Mouse (Mus musculus) forebrain, embryonic 11.5 days (tissue): ENCODE data around the gene Exoc6b. TPM values are rescaled to one million over a fixed set of nuclear protein-coding genes. Genes with fewer than 3 reads are reported as not detected.

Source experiments
- ATAC-seq: fragments of 200-750 bp; cut with Nextera tagmentation; replicated peaks from 2 replicates; pipeline ENCODE4 v1.8.0; 2017; ENCODE audit warnings: moderate TSS enrichment; ENCODE audit not compliant: low FRiP score
- DNase-seq: peaks from one replicate; pipeline ENCODE4 v3.0.0-alpha.2; 2017; ENCODE audit warnings: low spot score
- H3K27ac ChIP-seq: fragments of 300-500 bp; sonication (generic); 2 replicates; pipeline ENCODE4 v1.5.1; 2014; ENCODE audit warnings: low read depth, low read length
- H3K27me3 ChIP-seq: fragments of 300-500 bp; sonication (generic); 2 replicates; pipeline ENCODE4 v1.6.1; 2014; ENCODE audit warnings: mild to moderate bottlenecking, low read length, mixed read lengths; ENCODE audit not compliant: control insufficient read depth, insufficient read depth
- H3K36me3 ChIP-seq: fragments of 300-500 bp; sonication (generic); 2 replicates; pipeline ENCODE4 v1.6.1; 2014; ENCODE audit warnings: mild to moderate bottlenecking, low read length, moderate library complexity, mixed read lengths; ENCODE audit not compliant: control insufficient read depth, insufficient read depth
- H3K4me1 ChIP-seq: fragments of 300-500 bp; sonication (generic); replicated peaks from 2 replicates; pipeline ENCODE4 v1.6.1; 2014; ENCODE audit warnings: low read length, mixed read lengths; ENCODE audit not compliant: control insufficient read depth, insufficient read depth
- H3K4me2 ChIP-seq: fragments of 300-500 bp; sonication (generic); 2 replicates; pipeline ENCODE4 v1.6.1; 2014; ENCODE audit warnings: low read depth, mild to moderate bottlenecking, low read length, moderate library complexity, mixed read lengths; ENCODE audit not compliant: severe bottlenecking
- H3K4me3 ChIP-seq: fragments of 300-500 bp; sonication (generic); 2 replicates; pipeline ENCODE4 v1.5.1; 2014; ENCODE audit warnings: low read depth, low read length
- H3K9ac ChIP-seq: fragments of 300-500 bp; sonication (generic); 2 replicates; pipeline ENCODE4 v1.6.1; 2014; ENCODE audit warnings: low read length
- H3K9me3 ChIP-seq: fragments of 300-500 bp; sonication (generic); 2 replicates; pipeline ENCODE4 v1.6.1; 2016; ENCODE audit warnings: low read length, mixed read lengths; ENCODE audit not compliant: control insufficient read depth
- WGBS: fragments of 180-500 bp; shearing (Covaris S2); extraction: QIAGEN DNeasy Blood & Tissue Kit; methylation state at CpG from one replicate; pipeline ENCODE4 v1.1.7; 2014; 5-methylcytosine and 5-hydroxymethylcytosine counted together
- polyA plus RNA-seq: library from polyadenylated mRNA; unstranded; fragments of >200 nt; fragmentation: Nextera tagmentation; extraction: Ambion mirVana; gene quantifications from 2 replicates; pipeline ENCODE4 v1.2.1, GENCODE M21; 2014

Exoc6b gene
- polyA plus RNA-seq, 1 experiment from 2014 or later: 34.8 TPM

DNA sequence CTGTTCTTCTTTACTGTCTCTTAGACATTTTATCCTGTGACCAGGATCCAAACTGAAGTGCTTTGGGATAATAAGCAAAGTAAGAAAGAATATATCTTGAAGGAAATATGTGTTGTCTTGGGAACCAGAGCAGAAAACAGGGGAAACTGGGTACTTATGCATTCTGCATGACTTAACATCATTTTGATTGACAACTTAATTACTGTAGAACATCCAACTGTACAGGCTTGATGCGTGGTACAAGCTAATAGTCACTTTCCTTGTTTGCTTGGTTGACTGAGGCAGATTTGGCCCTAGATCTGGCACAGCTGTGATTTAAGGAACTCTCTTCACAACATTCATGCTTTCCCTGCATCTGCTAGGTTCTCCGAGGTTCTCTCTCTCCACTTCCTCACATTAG lies 285.3 kb downstream of the Exoc6b start:
- H3K9ac ChIP-seq: no peak overlapping the region
- H3K36me3 ChIP-seq: no peaks in the 10 kb centered on the region
- no peak overlapping the region for H3K4me3 ChIP-seq
- no peaks in the 10 kb centered on the region for H3K27me3 ChIP-seq
- DNase-seq (no peak), ATAC-seq (no peak)
- 82% methylated on average over 2 of the region's 2 CpGs for WGBS
- no peak overlapping the region for H3K4me2 ChIP-seq
- no peak overlapping the region for H3K27ac ChIP-seq
- H3K4me1 ChIP-seq: no peaks in the 10 kb centered on the region
- no peaks in the 10 kb centered on the region for H3K9me3 ChIP-seq

DNA sequence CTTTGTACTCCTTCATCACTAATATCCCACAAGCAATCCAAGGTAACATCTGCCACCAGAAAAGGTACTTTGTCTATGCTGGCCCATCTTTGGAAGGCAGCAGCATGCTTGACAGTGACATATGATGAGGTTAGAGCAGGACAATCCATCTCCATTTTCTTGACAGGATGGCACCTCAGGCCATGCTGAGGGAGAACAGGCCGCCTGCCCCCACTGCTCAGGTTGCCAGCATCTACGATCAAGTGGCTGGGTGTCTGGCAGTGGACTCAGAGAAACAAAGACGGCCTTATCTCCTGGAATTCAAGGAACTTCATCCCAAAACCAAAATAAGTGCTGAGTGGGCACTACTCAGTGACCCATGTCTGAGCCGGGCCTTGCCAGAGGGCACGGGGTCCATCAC lies 289.3 kb downstream of the Exoc6b start:
- no peaks in the 10 kb centered on the region for H3K36me3 ChIP-seq
- no peak overlapping the region for H3K27ac ChIP-seq
- no peak for DNase-seq
- H3K27me3 ChIP-seq: no peaks in the 10 kb centered on the region
- no peak for ATAC-seq
- no peak overlapping the region for H3K4me2 ChIP-seq
- H3K4me1 ChIP-seq: no peaks in the 10 kb centered on the region
- WGBS: 65% methylated on average over 5 of the region's 5 CpGs
- H3K9me3 ChIP-seq: no peaks in the 10 kb centered on the region
- H3K9ac ChIP-seq: no peak overlapping the region
- no peak overlapping the region for H3K4me3 ChIP-seq

DNA sequence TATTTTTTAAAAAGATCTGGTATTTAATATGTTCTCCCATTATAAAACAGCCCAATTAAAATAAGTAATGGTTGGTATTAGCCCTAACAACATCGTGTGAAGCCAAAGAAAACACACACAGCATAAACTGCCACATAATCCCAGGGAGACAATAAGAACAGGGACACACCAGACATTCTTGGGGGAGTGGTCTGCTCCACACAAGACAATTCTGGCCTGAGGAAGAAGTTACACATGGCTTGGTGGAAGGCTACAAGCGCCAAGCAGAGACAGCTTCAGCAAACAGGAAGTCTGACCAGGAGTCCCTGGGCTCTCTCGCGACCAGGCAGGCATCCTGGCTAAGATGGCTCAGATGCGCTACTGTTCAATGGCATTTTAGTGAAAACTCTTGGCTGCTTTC lies 290.3 kb downstream of the Exoc6b start:
- no peak overlapping the region for H3K9ac ChIP-seq
- H3K27me3 ChIP-seq: no peaks in the 10 kb centered on the region
- DNase-seq (no peak), ATAC-seq (no peak)
- H3K4me3 ChIP-seq: no peak overlapping the region
- H3K9me3 ChIP-seq: no peaks in the 10 kb centered on the region
- 81% methylated on average over 5 of the region's 5 CpGs for WGBS
- H3K36me3 ChIP-seq: no peaks in the 10 kb centered on the region
- H3K27ac ChIP-seq: no peak overlapping the region
- H3K4me1 ChIP-seq: no peaks in the 10 kb centered on the region
- no peak overlapping the region for H3K4me2 ChIP-seq

DNA sequence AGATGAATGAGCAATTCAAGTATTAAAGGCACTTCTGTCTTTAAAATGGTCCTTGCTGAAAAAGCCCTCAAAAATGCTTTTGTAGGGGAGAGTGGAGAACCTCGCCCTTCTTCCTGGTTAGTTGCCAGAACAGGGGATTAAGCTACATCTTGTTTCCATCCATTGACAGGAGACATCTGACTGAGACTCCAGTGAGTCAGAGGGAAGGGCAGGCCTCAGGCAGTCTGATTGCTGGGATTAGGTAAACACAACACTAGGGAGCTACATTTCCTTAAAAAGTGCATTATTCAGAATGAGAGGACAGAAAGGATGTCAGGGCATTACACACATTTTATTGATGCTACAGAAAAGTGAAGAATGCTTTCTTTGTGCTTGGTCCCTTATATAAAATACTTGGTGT lies 293.4 kb downstream of the Exoc6b start:
- WGBS: 41% methylated on average over 1 of the region's 1 CpGs
- no peaks in the 10 kb centered on the region for H3K9me3 ChIP-seq
- no peak overlapping the region for H3K4me2 ChIP-seq
- H3K27me3 ChIP-seq: no peaks in the 10 kb centered on the region
- H3K36me3 ChIP-seq: no peaks in the 10 kb centered on the region
- H3K4me1 ChIP-seq: no peaks in the 10 kb centered on the region
- DNase-seq (no peak), ATAC-seq (no peak)
- H3K4me3 ChIP-seq: no peak overlapping the region
- H3K9ac ChIP-seq: no peak overlapping the region
- no peak overlapping the region for H3K27ac ChIP-seq

DNA sequence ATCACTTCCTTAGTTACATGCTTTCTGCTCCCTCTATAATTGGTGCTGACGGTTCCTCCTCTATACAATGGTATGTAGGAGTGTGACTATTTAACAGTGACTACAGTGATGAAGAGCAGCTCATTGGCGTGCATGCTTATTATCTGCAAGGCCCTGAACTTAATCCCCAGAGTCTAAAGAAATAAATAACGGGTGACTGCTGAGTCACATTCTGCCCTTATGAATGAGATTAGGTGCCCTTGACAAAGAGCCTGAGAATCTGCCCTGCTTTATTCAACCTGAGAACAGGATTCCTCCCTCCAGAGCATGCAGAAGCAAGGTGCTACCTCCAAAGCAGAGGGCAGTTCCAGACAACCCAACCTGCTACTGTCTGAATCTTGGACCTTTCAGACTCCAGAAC lies 314.0 kb downstream of the Exoc6b start:
- ATAC-seq (no peak), DNase-seq (no peak)
- Histone ChIP-seq H3K36me3 (no peaks in the 10 kb centered on the region), H3K4me3 (no peak overlapping the region), H3K9me3 (no peaks in the 10 kb centered on the region), H3K4me1 (no peaks in the 10 kb centered on the region), H3K9ac (no peak overlapping the region), H3K27ac (no peak overlapping the region), H3K4me2 (no peak overlapping the region), H3K27me3 (no peaks in the 10 kb centered on the region)
- 36% methylated on average over 3 of the region's 3 CpGs for WGBS

DNA sequence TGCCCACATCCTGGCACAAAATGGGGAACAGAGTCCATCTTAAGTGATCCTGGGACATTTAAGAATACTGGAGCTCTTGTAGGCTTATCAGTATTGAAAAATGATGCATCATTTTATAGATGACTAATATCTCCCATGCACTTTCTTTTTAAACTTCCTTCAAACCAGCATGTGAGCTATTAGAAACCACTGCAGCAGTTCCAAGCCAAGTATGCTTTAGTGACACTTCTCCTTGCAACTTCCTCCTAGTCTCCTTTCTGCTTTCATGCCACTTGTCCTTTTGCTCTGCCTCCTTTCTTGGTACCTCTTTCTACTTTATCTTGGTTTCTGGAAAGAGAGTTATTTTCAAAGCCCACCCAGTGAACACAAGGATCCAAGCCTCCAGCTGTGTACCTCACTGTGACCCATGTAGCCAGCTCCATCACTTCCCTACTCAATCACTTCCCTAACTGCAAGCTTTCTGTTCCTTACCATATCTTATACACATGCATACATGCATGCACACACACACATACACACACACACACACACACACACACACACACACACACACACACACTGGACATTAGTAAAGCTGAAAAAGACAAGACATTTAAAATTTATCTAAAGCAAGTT lies 316.4 kb downstream of the Exoc6b start:
- no peak overlapping the region for H3K4me3 ChIP-seq
- no peak overlapping the region for H3K9ac ChIP-seq
- H3K4me2 ChIP-seq: no peak overlapping the region
- DNase-seq (no peak), ATAC-seq (no peak)
- H3K36me3 ChIP-seq: no peaks in the 10 kb centered on the region
- no peaks in the 10 kb centered on the region for H3K4me1 ChIP-seq
- H3K27me3 ChIP-seq: no peaks in the 10 kb centered on the region
- no peaks in the 10 kb centered on the region for H3K9me3 ChIP-seq
- H3K27ac ChIP-seq: no peak overlapping the region

DNA sequence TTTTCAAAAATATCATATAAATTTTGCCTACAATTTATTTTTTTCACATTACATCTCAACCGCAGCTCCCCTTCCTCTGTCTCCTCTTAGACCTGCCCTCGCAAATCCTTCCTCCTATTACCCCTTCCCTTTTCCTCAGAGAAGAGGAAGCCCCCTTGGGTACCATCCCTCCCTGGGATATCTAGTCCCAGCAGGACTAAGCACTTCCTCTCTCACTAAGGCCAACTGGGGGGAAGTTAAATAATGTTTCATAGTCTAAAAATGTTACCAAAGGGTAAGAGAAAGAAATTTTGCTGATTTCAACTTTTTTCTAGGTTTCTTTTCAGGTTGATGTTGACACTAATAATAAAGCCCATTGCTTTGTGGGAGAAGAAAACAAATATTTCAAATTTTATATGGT lies 317.9 kb downstream of the Exoc6b start:
- H3K4me2 ChIP-seq: no peak overlapping the region
- H3K9ac ChIP-seq: no peak overlapping the region
- ATAC-seq: no peak
- H3K9me3 ChIP-seq: no peaks in the 10 kb centered on the region
- no peaks in the 10 kb centered on the region for H3K27me3 ChIP-seq
- no peak for DNase-seq
- H3K27ac ChIP-seq: no peak overlapping the region
- whole genome bisulfite sequencing: 86% methylated on average over 2 of the region's 2 CpGs
- no peaks in the 10 kb centered on the region for H3K4me1 ChIP-seq
- no peak overlapping the region for H3K4me3 ChIP-seq
- H3K36me3 ChIP-seq: no peaks in the 10 kb centered on the region

DNA sequence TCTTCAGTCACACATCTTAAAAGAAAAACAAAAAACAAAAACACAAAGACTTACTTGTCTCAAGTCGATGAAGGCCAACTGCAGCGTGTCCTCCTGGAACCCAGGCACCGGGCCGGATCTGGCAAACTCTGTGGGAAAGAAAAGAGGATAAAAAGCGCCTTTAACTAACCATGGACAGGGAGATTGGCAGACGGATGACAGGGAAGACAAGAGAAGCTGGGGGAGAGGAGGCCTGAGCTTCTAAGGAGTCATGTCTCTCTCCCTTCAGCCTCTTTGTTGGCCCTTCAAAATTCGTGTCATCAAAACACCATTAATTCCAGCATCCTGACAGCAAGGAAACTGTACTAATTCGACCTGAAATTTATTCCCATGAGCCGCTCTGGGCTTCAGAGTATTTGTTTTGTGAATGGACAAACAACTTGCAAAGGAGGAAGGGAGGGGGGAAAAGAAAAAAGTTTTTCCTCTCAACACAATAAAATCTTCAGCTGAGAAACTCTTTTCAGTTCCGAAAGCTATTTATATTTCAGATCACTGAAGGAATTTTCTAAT lies 322.4 kb downstream of the Exoc6b start:
- DNase-seq (no peak), ATAC-seq (no peak)
- no peak overlapping the region for H3K4me2 ChIP-seq
- 55% methylated on average over 10 of the region's 10 CpGs for WGBS
- H3K27ac ChIP-seq: no peak overlapping the region
- no peaks in the 10 kb centered on the region for H3K9me3 ChIP-seq
- H3K36me3 ChIP-seq: no peaks in the 10 kb centered on the region
- H3K4me3 ChIP-seq: no peak overlapping the region
- no peaks in the 10 kb centered on the region for H3K27me3 ChIP-seq
- H3K9ac ChIP-seq: no peak overlapping the region
- no peaks in the 10 kb centered on the region for H3K4me1 ChIP-seq

DNA sequence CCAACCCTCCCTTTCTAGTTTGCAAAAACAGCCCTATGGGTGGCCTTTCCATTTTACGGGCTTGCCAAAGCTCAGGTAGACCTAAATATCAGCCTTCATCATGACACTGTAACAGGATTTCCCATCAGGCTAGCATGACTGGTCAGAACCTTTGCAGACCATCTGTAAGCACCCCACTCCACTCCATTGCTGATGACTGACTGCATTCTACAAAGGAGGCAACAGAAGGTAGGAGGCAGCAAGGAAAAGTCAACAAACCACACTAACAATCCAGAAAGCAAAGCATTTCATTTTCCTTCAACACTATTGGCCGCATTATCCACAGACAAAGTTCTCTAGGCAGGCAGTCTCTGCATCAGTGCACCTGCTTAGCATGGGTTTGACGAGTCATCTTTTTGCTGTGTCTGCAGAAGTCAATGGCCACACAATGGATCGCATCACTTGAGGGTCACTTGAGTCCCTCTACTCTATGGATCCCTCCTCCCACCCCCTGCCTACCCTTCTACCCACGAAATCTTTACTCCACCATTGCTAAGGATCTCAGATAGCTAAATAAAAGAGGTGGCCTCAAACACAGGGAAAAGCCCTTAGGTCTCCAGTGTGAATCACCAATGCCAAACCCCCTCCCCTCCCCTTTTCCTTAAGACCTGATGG lies 323.0 kb downstream of the Exoc6b start:
- no peak overlapping the region for H3K27ac ChIP-seq
- H3K4me2 ChIP-seq: no peak overlapping the region
- no peak for DNase-seq
- H3K4me1 ChIP-seq: no peaks in the 10 kb centered on the region
- WGBS: 63% methylated on average over 5 of the region's 5 CpGs
- no peaks in the 10 kb centered on the region for H3K36me3 ChIP-seq
- no peaks in the 10 kb centered on the region for H3K9me3 ChIP-seq
- no peaks in the 10 kb centered on the region for H3K27me3 ChIP-seq
- no peak overlapping the region for H3K9ac ChIP-seq
- ATAC-seq: no peak
- no peak overlapping the region for H3K4me3 ChIP-seq
